Mouse (Mus musculus) forebrain, embryonic 11.5 days (tissue): Measurements from ENCODE around the gene Apold1. TPM values are rescaled to one million over a fixed set of nuclear protein-coding genes. Genes with fewer than 3 reads are reported as not detected.
A peak's percentile ranks its signal among the peaks of the same experiment; 100 is the strongest.

Source experiments
- ATAC-seq: fragments of 200-750 bp; cut with Nextera tagmentation; replicated peaks from 2 replicates; pipeline ENCODE4 v1.8.0; 2017; ENCODE audit warnings: moderate TSS enrichment; ENCODE audit not compliant: low FRiP score
- DNase-seq: peaks from one replicate; pipeline ENCODE4 v3.0.0-alpha.2; 2017; ENCODE audit warnings: low spot score
- H3K27ac ChIP-seq: fragments of 300-500 bp; sonication (generic); 2 replicates; pipeline ENCODE4 v1.5.1; 2014; ENCODE audit warnings: low read depth, low read length
- H3K27me3 ChIP-seq: fragments of 300-500 bp; sonication (generic); 2 replicates; pipeline ENCODE4 v1.6.1; 2014; ENCODE audit warnings: mild to moderate bottlenecking, low read length, mixed read lengths; ENCODE audit not compliant: control insufficient read depth, insufficient read depth
- H3K36me3 ChIP-seq: fragments of 300-500 bp; sonication (generic); 2 replicates; pipeline ENCODE4 v1.6.1; 2014; ENCODE audit warnings: mild to moderate bottlenecking, low read length, moderate library complexity, mixed read lengths; ENCODE audit not compliant: control insufficient read depth, insufficient read depth
- H3K4me1 ChIP-seq: fragments of 300-500 bp; sonication (generic); replicated peaks from 2 replicates; pipeline ENCODE4 v1.6.1; 2014; ENCODE audit warnings: low read length, mixed read lengths; ENCODE audit not compliant: control insufficient read depth, insufficient read depth
- H3K4me2 ChIP-seq: fragments of 300-500 bp; sonication (generic); 2 replicates; pipeline ENCODE4 v1.6.1; 2014; ENCODE audit warnings: low read depth, mild to moderate bottlenecking, low read length, moderate library complexity, mixed read lengths; ENCODE audit not compliant: severe bottlenecking
- H3K4me3 ChIP-seq: fragments of 300-500 bp; sonication (generic); 2 replicates; pipeline ENCODE4 v1.5.1; 2014; ENCODE audit warnings: low read depth, low read length
- H3K9ac ChIP-seq: fragments of 300-500 bp; sonication (generic); 2 replicates; pipeline ENCODE4 v1.6.1; 2014; ENCODE audit warnings: low read length
- H3K9me3 ChIP-seq: fragments of 300-500 bp; sonication (generic); 2 replicates; pipeline ENCODE4 v1.6.1; 2016; ENCODE audit warnings: low read length, mixed read lengths; ENCODE audit not compliant: control insufficient read depth
- WGBS: fragments of 180-500 bp; shearing (Covaris S2); extraction: QIAGEN DNeasy Blood & Tissue Kit; methylation state at CpG from one replicate; pipeline ENCODE4 v1.1.7; 2014; 5-methylcytosine and 5-hydroxymethylcytosine counted together
- polyA plus RNA-seq: library from polyadenylated mRNA; unstranded; fragments of >200 nt; fragmentation: Nextera tagmentation; extraction: Ambion mirVana; gene quantifications from 2 replicates; pipeline ENCODE4 v1.2.1, GENCODE M21; 2014

Apold1 gene
- polyA plus RNA-seq, 1 experiment from 2014 or later = 3.0 TPM

DNA sequence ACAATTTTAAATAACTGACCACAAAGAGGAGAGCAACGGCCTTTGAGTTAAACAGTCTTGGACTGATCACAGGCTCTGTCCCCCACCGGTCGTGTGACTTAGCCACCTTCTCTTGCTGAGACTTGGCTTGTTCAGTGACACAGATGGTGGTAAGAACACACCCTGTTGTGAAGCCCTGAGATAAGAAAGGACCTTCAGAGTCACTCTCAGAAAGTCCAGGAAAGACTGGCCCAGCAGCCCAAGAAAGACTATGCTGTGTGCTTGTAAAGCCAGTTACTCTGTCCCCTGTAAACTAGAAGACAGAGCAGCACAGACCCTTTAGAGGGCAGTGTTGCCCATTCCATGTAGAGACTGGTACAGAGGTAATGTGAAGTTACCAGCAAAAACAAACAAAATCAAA lies 3.2 kb downstream of the Apold1 start:
- Histone ChIP-seq H3K27ac (no peak overlapping the region), H3K4me1 (peaks cover 6% of the 10 kb centered on the region; the same call in 1 of the 2 replicates), H3K9ac (no peak overlapping the region), H3K27me3 (no peaks in the 10 kb centered on the region; the same call in 1 of the 2 replicates), H3K4me2 (no peak overlapping the region), H3K36me3 (no peaks in the 10 kb centered on the region), H3K9me3 (no peaks in the 10 kb centered on the region), H3K4me3 (no peak overlapping the region)
- ATAC-seq = peak; percentile 20; the same call in 1 of the 2 replicates
- DNase-seq = peak; percentile 57
- WGBS = 57% methylated on average over 3 of the region's 3 CpGs

DNA sequence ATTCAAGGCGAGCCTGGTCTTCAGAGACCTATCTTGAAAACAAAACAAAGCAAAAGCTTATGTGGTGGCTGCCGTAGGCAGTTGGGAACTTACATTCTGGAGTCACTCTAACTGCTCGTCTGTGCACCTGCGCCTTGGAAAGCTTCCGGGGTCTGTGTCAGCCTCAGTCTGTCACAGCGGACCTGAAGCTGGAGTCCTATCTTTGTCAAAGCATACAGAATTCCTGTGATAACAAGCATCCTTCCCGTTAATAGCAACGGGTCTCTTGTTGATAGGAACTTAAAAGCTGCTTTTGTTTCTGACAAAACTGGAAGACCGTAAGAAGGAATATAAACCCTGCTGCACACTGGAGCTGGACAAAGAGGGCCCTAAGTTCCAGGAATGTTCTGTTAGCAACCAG lies 6.9 kb downstream of the Apold1 start:
- peaks cover 3% of the 10 kb centered on the region; the same call in 1 of the 2 replicates for H3K4me1 ChIP-seq
- no peak overlapping the region for H3K4me2 ChIP-seq
- H3K27ac ChIP-seq = no peak overlapping the region
- ATAC-seq (no peak), DNase-seq (no peak)
- H3K27me3 ChIP-seq = no peaks in the 10 kb centered on the region
- no peak overlapping the region for H3K9ac ChIP-seq
- no peak overlapping the region for H3K4me3 ChIP-seq
- WGBS = 85% methylated on average over 9 of the region's 9 CpGs
- H3K9me3 ChIP-seq = no peaks in the 10 kb centered on the region
- H3K36me3 ChIP-seq = no peaks in the 10 kb centered on the region

DNA sequence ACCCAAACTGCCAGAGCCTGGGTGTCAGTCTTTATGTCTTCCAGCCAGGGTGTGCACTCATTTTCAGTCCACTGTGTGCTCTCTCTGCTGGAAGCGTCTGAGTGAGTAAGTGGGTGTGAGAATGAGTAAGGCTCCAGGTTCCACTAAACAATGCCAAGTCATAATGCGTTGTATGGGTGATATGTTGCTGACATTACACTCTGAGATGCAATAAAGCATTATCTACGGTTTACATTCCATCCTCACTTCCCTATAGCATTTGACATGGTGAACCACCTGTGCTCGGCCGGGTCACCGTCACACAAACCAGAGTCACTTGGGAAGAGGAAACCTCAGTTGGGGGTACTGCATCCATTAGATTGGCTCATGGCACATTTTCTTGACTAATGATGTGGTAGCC lies 9.2 kb downstream of the Apold1 start:
- no peak for ATAC-seq

GRCm38 (mm10) chr6:134994031-134994651 lies 12.6 kb downstream of the Apold1 start:
- H3K9ac ChIP-seq = no peak overlapping the region
- 84% methylated on average over 12 of the region's 12 CpGs for WGBS
- H3K4me1 ChIP-seq = no peaks in the 10 kb centered on the region
- H3K36me3 ChIP-seq = no peaks in the 10 kb centered on the region
- no peak for ATAC-seq
- no peak for DNase-seq
- no peak overlapping the region for H3K4me3 ChIP-seq
- H3K27me3 ChIP-seq = no peaks in the 10 kb centered on the region
- H3K4me2 ChIP-seq = no peak overlapping the region
- no peak overlapping the region for H3K27ac ChIP-seq
- H3K9me3 ChIP-seq = no peaks in the 10 kb centered on the region

More for the DNA sequence above, 9.2 kb downstream of the Apold1 start:
- no peak for DNase-seq
- Histone ChIP-seq H3K4me2 (no peak overlapping the region), H3K9me3 (no peaks in the 10 kb centered on the region), H3K27me3 (no peaks in the 10 kb centered on the region), H3K36me3 (no peaks in the 10 kb centered on the region), H3K4me3 (no peak overlapping the region), H3K4me1 (no peaks in the 10 kb centered on the region), H3K9ac (no peak overlapping the region), H3K27ac (no peak overlapping the region)
- 92% methylated on average over 6 of the region's 6 CpGs for WGBS

- no peak overlapping the region for H3K4me3 ChIP-seq
- no peak overlapping the region for H3K4me2 ChIP-seq
- H3K27me3 ChIP-seq = no peaks in the 10 kb centered on the region
- DNase-seq (no peak), ATAC-seq (no peak)
- H3K9ac ChIP-seq = no peak overlapping the region
- no peaks in the 10 kb centered on the region for H3K36me3 ChIP-seq
- H3K27ac ChIP-seq = no peak overlapping the region
- no peaks in the 10 kb centered on the region; the same call in 1 of the 2 replicates for H3K4me1 ChIP-seq
- WGBS = 85% methylated on average over 8 of the region's 8 CpGs
- no peaks in the 10 kb centered on the region for H3K9me3 ChIP-seq
Measured at GRCm38 (mm10) chr6:134994985-134995384, 13.5 kb downstream of the Apold1 start.

DNA sequence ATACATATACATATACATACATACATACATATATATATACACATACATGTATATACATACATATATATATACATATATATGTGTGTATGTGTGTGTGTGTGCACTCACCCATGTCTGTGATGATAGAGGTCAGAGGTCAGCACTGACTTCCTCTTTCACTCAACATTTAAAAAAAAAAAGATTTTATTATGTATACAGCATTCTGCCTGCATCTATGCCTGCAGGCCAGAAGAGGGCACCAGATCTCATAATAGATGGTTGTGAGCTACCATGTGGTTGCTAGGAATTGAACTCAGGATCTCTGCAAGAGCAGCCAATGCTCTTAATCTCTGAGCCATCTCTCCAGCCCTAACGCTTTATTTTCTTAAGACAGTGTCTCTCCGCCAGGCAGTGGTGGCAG lies 15.4 kb downstream of the Apold1 start:
- H3K4me2 ChIP-seq = no peak overlapping the region
- no peaks in the 10 kb centered on the region for H3K36me3 ChIP-seq
- no peaks in the 10 kb centered on the region; the same call in 1 of the 2 replicates for H3K4me1 ChIP-seq
- no peaks in the 10 kb centered on the region for H3K27me3 ChIP-seq
- 84% methylated on average over 2 of the region's 2 CpGs for WGBS
- H3K27ac ChIP-seq = no peak overlapping the region
- H3K4me3 ChIP-seq = no peak overlapping the region
- no peak overlapping the region for H3K9ac ChIP-seq
- ATAC-seq (no peak), DNase-seq (no peak)
- no peaks in the 10 kb centered on the region for H3K9me3 ChIP-seq

DNA sequence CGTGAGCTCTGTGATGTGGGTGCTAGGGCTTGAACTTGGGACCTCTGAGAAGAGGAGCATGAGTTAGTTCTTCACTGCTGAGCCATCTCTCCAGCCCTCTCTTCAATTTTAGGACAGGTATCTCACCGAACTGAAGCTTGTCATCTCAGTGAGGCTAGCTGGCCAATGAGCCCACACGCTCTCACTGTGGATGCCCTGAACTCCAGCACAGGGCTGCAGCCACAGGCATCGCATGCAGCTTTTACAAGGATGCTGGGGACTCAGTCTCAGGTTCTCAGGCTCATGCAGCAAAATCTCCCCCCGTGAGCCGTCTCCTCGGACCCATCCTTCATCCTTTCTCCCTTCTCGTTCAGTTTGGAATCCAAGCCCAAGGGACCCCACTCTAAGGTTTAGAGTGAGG lies 16.6 kb downstream of the Apold1 start:
- H3K27ac ChIP-seq = no peak overlapping the region
- no peak overlapping the region for H3K4me2 ChIP-seq
- no peak overlapping the region for H3K9ac ChIP-seq
- no peaks in the 10 kb centered on the region for H3K9me3 ChIP-seq
- 91% methylated on average over 8 of the region's 8 CpGs for WGBS
- H3K4me3 ChIP-seq = no peak overlapping the region
- DNase-seq (no peak), ATAC-seq (no peak)
- no peaks in the 10 kb centered on the region for H3K27me3 ChIP-seq
- H3K36me3 ChIP-seq = no peaks in the 10 kb centered on the region
- no peaks in the 10 kb centered on the region; the same call in 1 of the 2 replicates for H3K4me1 ChIP-seq

DNA sequence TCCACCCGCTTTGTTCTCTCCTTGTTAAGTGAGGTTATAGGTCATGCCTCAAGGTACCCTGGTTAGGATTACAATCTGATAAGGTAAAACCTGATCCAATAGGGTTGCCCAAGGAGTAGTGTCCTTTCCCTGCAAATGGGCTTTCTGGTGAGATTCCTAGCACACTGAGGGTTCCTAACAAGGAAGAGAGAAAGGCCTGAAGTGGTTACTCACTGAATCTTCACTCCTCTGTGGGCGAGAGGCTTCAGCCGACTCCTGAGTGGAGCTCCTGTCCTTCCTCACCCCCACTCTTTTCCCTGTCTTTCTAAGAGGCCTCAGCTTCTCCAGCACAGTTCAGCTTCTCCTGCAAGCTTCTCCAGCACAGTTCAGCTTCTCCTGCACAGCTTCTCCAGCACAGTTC lies 17.3 kb downstream of the Apold1 start:
- Histone ChIP-seq H3K9ac (no peak overlapping the region), H3K9me3 (no peaks in the 10 kb centered on the region), H3K27me3 (no peaks in the 10 kb centered on the region), H3K4me1 (no peaks in the 10 kb centered on the region; the same call in 1 of the 2 replicates), H3K27ac (no peak overlapping the region), H3K4me2 (no peak overlapping the region), H3K4me3 (no peak overlapping the region), H3K36me3 (no peaks in the 10 kb centered on the region)
- DNase-seq (no peak), ATAC-seq (no peak)
- 87% methylated on average over 3 of the region's 3 CpGs for WGBS

GRCm38 (mm10) chr6:135000272-135000671 lies 18.8 kb downstream of the Apold1 start:
- H3K4me2 ChIP-seq = no peak overlapping the region
- H3K27me3 ChIP-seq = no peaks in the 10 kb centered on the region
- H3K9ac ChIP-seq = no peak overlapping the region
- no peaks in the 10 kb centered on the region; the same call in 1 of the 2 replicates for H3K4me1 ChIP-seq
- ATAC-seq (no peak), DNase-seq (no peak)
- no peaks in the 10 kb centered on the region for H3K9me3 ChIP-seq
- no peaks in the 10 kb centered on the region for H3K36me3 ChIP-seq
- no peak overlapping the region for H3K27ac ChIP-seq
- WGBS = 76% methylated on average over 4 of the region's 4 CpGs
- H3K4me3 ChIP-seq = no peak overlapping the region
